Mouse (Mus musculus) lung, postnatal 0 days (tissue): ENCODE results near the gene Cdc14b. TPM values are rescaled to one million over a fixed set of nuclear protein-coding genes. Genes with fewer than 3 reads are reported as not detected.

Experiments
- ATAC-seq: fragments of 200-750 bp; cut with Nextera tagmentation; 2 replicates; pipeline ENCODE4 v1.8.0; 2017; ENCODE audit warnings: moderate library complexity
- DNase-seq: peaks from one replicate; pipeline ENCODE4 v3.0.0-alpha.2; 2016; ENCODE audit warnings: low spot score
- H3K27ac ChIP-seq: fragments of 300-500 bp; sonication (generic); 2 replicates; pipeline ENCODE4 v1.5.1; 2014; ENCODE audit warnings: antibody characterized with exemption, mild to moderate bottlenecking, low read length, mixed read lengths
- H3K27me3 ChIP-seq: fragments of 300-500 bp; sonication (generic); replicated peaks from 2 replicates; pipeline ENCODE4 v1.6.1; 2014; ENCODE audit warnings: low read length, mixed read lengths; ENCODE audit not compliant: insufficient read depth
- H3K36me3 ChIP-seq: fragments of 300-500 bp; sonication (generic); 2 replicates; pipeline ENCODE4 v1.6.1; 2014; ENCODE audit warnings: low read length, mixed read lengths; ENCODE audit not compliant: insufficient read depth
- H3K4me1 ChIP-seq: fragments of 300-500 bp; sonication (generic); 2 replicates; pipeline ENCODE4 v1.6.1; 2014; ENCODE audit warnings: antibody characterized with exemption, low read depth, low read length, mixed read lengths; ENCODE audit not compliant: insufficient read depth
- H3K4me2 ChIP-seq: fragments of 300-500 bp; sonication (generic); replicated peaks from 2 replicates; pipeline ENCODE4 v1.6.1; 2014; ENCODE audit warnings: low read depth, mild to moderate bottlenecking, low read length, moderate library complexity, mixed read lengths
- H3K4me3 ChIP-seq: fragments of 300-500 bp; sonication (generic); 2 replicates; pipeline ENCODE4 v1.5.1; 2014; ENCODE audit warnings: low read depth, low read length
- H3K9ac ChIP-seq: fragments of 300-500 bp; sonication (generic); replicated peaks from 2 replicates; pipeline ENCODE4 v1.6.1; 2014; ENCODE audit warnings: low read depth, mild to moderate bottlenecking
- H3K9me3 ChIP-seq: fragments of 300-500 bp; sonication (generic); 2 replicates; pipeline ENCODE4 v1.6.1; 2016; ENCODE audit warnings: low read length, mixed read lengths
- CTCF ChIP-seq: IDR thresholded peaks from 2 replicates; pipeline ENCODE4 v1.5.1; 2016; ENCODE audit warnings: antibody characterized with exemption, mild to moderate bottlenecking
- EP300 ChIP-seq: IDR thresholded peaks from 2 replicates; pipeline ENCODE4 v1.6.1; 2016; ENCODE audit warnings: antibody characterized with exemption, mild to moderate bottlenecking, control low read depth
- WGBS: fragments of 180-500 bp; shearing (Covaris S2); extraction: QIAGEN DNeasy Blood & Tissue Kit; methylation state at CpG from one replicate; pipeline ENCODE4 v1.1.7; 2014; 5-methylcytosine and 5-hydroxymethylcytosine counted together
- polyA plus RNA-seq: library from polyadenylated mRNA; unstranded; fragments of >200 nt; fragmentation: Nextera tagmentation; extraction: Ambion mirVana; gene quantifications from 2 replicates; pipeline ENCODE4 v1.2.1, GENCODE M21; 2015

The Cdc14b gene
- polyA plus RNA-seq, result 4.7 and 5.3 TPM in 2 replicates

- Histone ChIP-seq H3K4me3 (peak within 1 kb of the TSS; percentile 57), H3K4me1 (peaks cover 13% of the 10 kb centered on the region; the same call in 1 of the 2 replicates), H3K9me3 (no peaks in the 10 kb centered on the region), H3K4me2 (peak within 1 kb of the TSS; percentile 99), H3K27me3 (0 out of 2 replicates have a peak, but pooled peaks cover 7% of the 10 kb centered on the region), H3K36me3 (no peaks in the 10 kb centered on the region), H3K9ac (peak within 1 kb of the TSS; percentile 27; the same call in 1 of the 2 replicates), H3K27ac (no peak within 1 kb of the TSS)
- WGBS, result 2% methylated on average over 57 of the region's 57 CpGs
- peak; percentile 76 for ATAC-seq
- DNase-seq, result peak; percentile 65
- TF ChIP-seq CTCF, result no peak
- no peak for TF ChIP-seq EP300
Observed at GRCm38 (mm10) chr13:64274879-64275753, at the start of gene Cdc14b. TSS of gene Cdc14b (minus strand) at chr13:64275290.

GRCm38 (mm10) chr13:64322561-64323281, 47.6 kb upstream of the Cdc14b start:
- DNase-seq, result no peak
- Histone ChIP-seq H3K36me3 (no peaks in the 10 kb centered on the region), H3K9me3 (no peaks in the 10 kb centered on the region), H3K27me3 (no peaks in the 10 kb centered on the region), H3K4me2 (no peak overlapping the region), H3K9ac (no peak overlapping the region), H3K4me3 (no peak overlapping the region), H3K4me1 (no peaks in the 10 kb centered on the region), H3K27ac (no peak overlapping the region)
- WGBS, result 80% methylated on average over 8 of the region's 8 CpGs
- no peak for ATAC-seq
- TF ChIP-seq CTCF, result no peak
- no peak for TF ChIP-seq EP300

GRCm38 (mm10) chr13:64320334-64320733, 45.2 kb upstream of the Cdc14b start:
- DNase-seq (no peak), ATAC-seq (no peak)
- TF ChIP-seq EP300 (no peak), CTCF (no peak)
- H3K27me3 ChIP-seq, result no peaks in the 10 kb centered on the region
- H3K4me2 ChIP-seq, result no peak overlapping the region
- no peaks in the 10 kb centered on the region for H3K4me1 ChIP-seq
- H3K4me3 ChIP-seq, result no peak overlapping the region
- H3K36me3 ChIP-seq, result no peaks in the 10 kb centered on the region
- no peaks in the 10 kb centered on the region for H3K9me3 ChIP-seq
- no peak overlapping the region for H3K27ac ChIP-seq
- WGBS, result 62% methylated on average over 8 of the region's 8 CpGs
- H3K9ac ChIP-seq, result no peak overlapping the region

- TF ChIP-seq EP300, result no peak
- TF ChIP-seq CTCF, result no peak
- ATAC-seq, result no peak
- Histone ChIP-seq H3K4me2 (no peak overlapping the region), H3K36me3 (no peaks in the 10 kb centered on the region), H3K9me3 (no peaks in the 10 kb centered on the region), H3K4me1 (no peaks in the 10 kb centered on the region), H3K4me3 (no peak overlapping the region), H3K9ac (no peak overlapping the region), H3K27ac (no peak overlapping the region), H3K27me3 (no peaks in the 10 kb centered on the region)
- DNase-seq, result no peak
Observed at GRCm38 (mm10) chr13:64319782-64320181, 44.7 kb upstream of the Cdc14b start.

- Histone ChIP-seq H3K9me3 (no peaks in the 10 kb centered on the region), H3K36me3 (no peaks in the 10 kb centered on the region), H3K4me3 (no peak overlapping the region), H3K27me3 (no peaks in the 10 kb centered on the region), H3K9ac (no peak overlapping the region), H3K4me1 (no peaks in the 10 kb centered on the region), H3K4me2 (no peak overlapping the region), H3K27ac (no peak overlapping the region)
- TF ChIP-seq CTCF (no peak), EP300 (no peak)
- ATAC-seq (no peak; the same call in 1 of the 2 replicates), DNase-seq (no peak)
- 44% methylated on average over 2 of the region's 2 CpGs for WGBS
Observed at GRCm38 (mm10) chr13:64318355-64318754, 43.3 kb upstream of the Cdc14b start.

GRCm38 (mm10) chr13:64315483-64316050, 40.5 kb upstream of the Cdc14b start:
- 0% methylated on average over 3 of the region's 3 CpGs for WGBS
- DNase-seq, result peak; percentile 87

More at GRCm38 (mm10) chr13:64315483-64316050, 40.5 kb upstream of the Cdc14b start:
- ATAC-seq, result no peak
- Histone ChIP-seq H3K27ac (no peak overlapping the region), H3K9me3 (no peaks in the 10 kb centered on the region), H3K36me3 (no peaks in the 10 kb centered on the region), H3K4me3 (no peak overlapping the region), H3K4me1 (peaks cover 3% of the 10 kb centered on the region), H3K9ac (no peak overlapping the region), H3K27me3 (no peaks in the 10 kb centered on the region), H3K4me2 (no peak overlapping the region)
- TF ChIP-seq EP300 (no peak), CTCF (peak; percentile 78)
